Mouse (Mus musculus): ENCODE results near the gene Sod3. TPM values are rescaled to one million over a fixed set of nuclear protein-coding genes. Genes with fewer than 3 reads are reported as not detected.

Sod3 gene
- polyA plus RNA-seq (2014; fragmentation: Illumina TruSeq; extraction: RNeasy Lipid Tissue Mini Kit (QIAGEN cat#74804); ENCODE audit: low read depth, low replicate concordance), result 4.8 TPM

DNA sequence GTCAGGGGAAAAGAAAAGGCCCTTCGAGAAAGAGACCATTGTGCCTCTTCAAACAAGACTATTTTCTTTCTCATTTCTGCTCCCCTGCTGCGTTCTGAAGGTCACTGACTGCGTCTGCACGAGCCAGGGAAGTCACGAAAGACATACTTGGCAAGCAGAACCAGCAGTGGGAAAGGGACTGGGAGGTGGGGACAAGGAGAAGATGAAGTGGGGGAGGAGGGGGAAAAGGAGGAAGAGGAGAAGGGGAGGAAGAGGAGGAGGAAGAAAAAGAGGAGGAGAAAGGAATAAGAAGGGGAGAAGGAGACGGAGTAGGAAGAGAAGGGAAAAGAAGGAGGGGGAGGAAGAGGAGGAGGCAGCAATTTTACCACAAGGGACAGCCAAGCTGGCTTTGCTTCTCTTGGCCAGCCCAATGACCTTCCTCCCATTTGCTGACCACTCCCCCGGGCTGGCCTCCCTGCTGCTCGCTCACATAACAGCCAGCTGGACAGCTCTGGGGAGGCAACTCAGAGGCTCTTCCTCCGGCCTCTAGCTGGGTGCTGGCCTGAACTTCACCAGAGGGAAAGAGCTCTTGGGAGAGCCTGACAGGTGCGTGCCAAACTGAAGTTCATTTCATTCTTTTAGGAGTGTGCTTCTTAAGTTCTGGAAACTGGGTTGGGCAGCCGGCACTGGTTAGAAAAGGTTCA lies at the start of gene Sod3:
TSS of gene Sod3 (plus strand) at position 324 of the 683 bp plus-strand sequence.

Other genes starting within 250 kb of the Sod3 start
- gene Dhx15, start 173.3 kb upstream of the Sod3 start, polyA plus RNA-seq (2014; fragmentation: Illumina TruSeq; extraction: RNeasy Lipid Tissue Mini Kit (QIAGEN cat#74804); ENCODE audit: low read depth, low replicate concordance), result 219 TPM
- gene Ccdc149, start 107.7 kb downstream of the Sod3 start, polyA plus RNA-seq (2014; fragmentation: Illumina TruSeq; extraction: RNeasy Lipid Tissue Mini Kit (QIAGEN cat#74804); ENCODE audit: low read depth, low replicate concordance), result 0.80 TPM
- gene Lgi2, start 202.7 kb downstream of the Sod3 start, polyA plus RNA-seq (2014; fragmentation: Illumina TruSeq; extraction: RNeasy Lipid Tissue Mini Kit (QIAGEN cat#74804); ENCODE audit: low read depth, low replicate concordance), result 0.42 TPM

All from testis, adult 10 weeks (tissue).